Mouse (Mus musculus) ES-Bruce4 (cell line): ENCODE results near the gene Gorab. TPM values are rescaled to one million over a fixed set of nuclear protein-coding genes. Genes with fewer than 3 reads are reported as not detected.

Source experiments
- H3K27ac ChIP-seq: 2 replicates; pipeline ENCODE4 v1.5.1; 2012; ENCODE audit warnings: low read length, inconsistent platforms; ENCODE audit not compliant: insufficient read depth
- H3K27me3 ChIP-seq: 2 replicates; pipeline ENCODE4 v1.6.1; 2012; ENCODE audit warnings: mild to moderate bottlenecking, low read length, inconsistent platforms; ENCODE audit not compliant: control insufficient read depth, poor library complexity, insufficient read depth, severe bottlenecking
- H3K36me3 ChIP-seq: 2 replicates; pipeline ENCODE4 v1.6.1; 2012; ENCODE audit warnings: inconsistent platforms, mild to moderate bottlenecking, low read length, moderate library complexity; ENCODE audit not compliant: control insufficient read depth, poor library complexity, insufficient read depth, severe bottlenecking
- H3K4me1 ChIP-seq: one replicate; pipeline ENCODE4 v1.8.1; 2011; ENCODE audit warnings: low read length; ENCODE audit not compliant: control insufficient read depth, insufficient read depth
- H3K4me3 ChIP-seq: 2 replicates; pipeline ENCODE4 v1.5.1; 2011; ENCODE audit warnings: low read depth, mild to moderate bottlenecking, low read length
- H3K9ac ChIP-seq: 2 replicates; pipeline ENCODE4 v1.6.1; 2012; ENCODE audit warnings: low read depth, mild to moderate bottlenecking, inconsistent platforms; ENCODE audit not compliant: poor library complexity, severe bottlenecking
- H3K9me3 ChIP-seq: replicated peaks from 2 replicates; pipeline ENCODE4 v1.6.1; 2012; ENCODE audit warnings: mild to moderate bottlenecking, low read length, inconsistent platforms; ENCODE audit not compliant: control insufficient read depth, poor library complexity, insufficient read depth, severe bottlenecking
- CTCF ChIP-seq: IDR thresholded peaks from one replicate; pipeline ENCODE4 v1.8.1; 2011; ENCODE audit warnings: low read depth, low read length
- EP300 ChIP-seq: IDR thresholded peaks from 2 replicates; pipeline ENCODE4 v1.6.1; 2011; ENCODE audit warnings: low read depth, low read length; ENCODE audit not compliant: insufficient read depth
- POLR2A ChIP-seq: IDR thresholded peaks from one replicate; pipeline ENCODE4 v1.8.1; 2011; ENCODE audit warnings: low read length; ENCODE audit not compliant: insufficient read depth
- polyA plus RNA-seq: library from polyadenylated mRNA; stranded (reverse); fragments of >200 nt; gene quantifications from 2 replicates; pipeline ENCODE4 v1.2.4, GENCODE M21; 2011; ENCODE audit warnings: low read depth; ENCODE audit not compliant: missing spikeins, insufficient read depth, insufficient read length

The Gorab gene
- polyA plus RNA-seq, 1 experiment: 9.8 TPM

DNA sequence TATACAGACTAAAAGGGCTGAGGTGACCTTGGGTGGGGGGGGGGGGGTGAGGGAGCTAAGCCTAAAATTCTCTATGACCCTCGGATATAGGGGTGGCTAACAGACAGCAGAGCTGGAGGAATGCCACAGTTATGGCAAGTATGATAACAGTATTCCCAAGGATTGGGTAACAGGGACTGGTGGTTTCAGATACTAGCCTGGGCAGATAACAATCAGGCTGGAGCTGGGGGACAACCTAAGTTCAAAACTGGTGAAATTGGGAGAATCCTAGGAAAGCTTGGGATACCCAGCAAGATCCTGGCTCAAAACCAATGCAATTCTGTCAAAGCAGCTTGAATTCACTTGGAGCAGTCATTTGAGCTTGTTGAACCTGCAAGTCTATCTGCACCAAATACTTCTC lies 22.9 kb downstream of the Gorab start:
- Histone ChIP-seq H3K9me3 (no peaks in the 10 kb centered on the region), H3K4me3 (no peak overlapping the region)

GRCm38 (mm10) chr1:163380072-163380471 lies 23.4 kb downstream of the Gorab start:
- Histone ChIP-seq H3K4me1 (no peaks in the 10 kb centered on the region), H3K27me3 (no peaks in the 10 kb centered on the region), H3K4me3 (no peak overlapping the region), H3K9ac (no peak overlapping the region), H3K9me3 (no peaks in the 10 kb centered on the region), H3K27ac (no peak overlapping the region), H3K36me3 (no peaks in the 10 kb centered on the region; the same call in 1 of the 2 replicates)
- no peak for TF ChIP-seq POLR2A
- no peak for TF ChIP-seq EP300
- TF ChIP-seq CTCF: no peak

More for the DNA sequence above, 22.9 kb downstream of the Gorab start:
- H3K4me1 ChIP-seq: no peaks in the 10 kb centered on the region
- no peak for TF ChIP-seq CTCF
- TF ChIP-seq EP300: no peak
- TF ChIP-seq POLR2A: no peak
- no peak overlapping the region for H3K9ac ChIP-seq
- H3K27ac ChIP-seq: no peak overlapping the region
- no peaks in the 10 kb centered on the region for H3K27me3 ChIP-seq
- H3K36me3 ChIP-seq: peaks cover 1% of the 10 kb centered on the region

- H3K27ac ChIP-seq: no peak overlapping the region
- H3K27me3 ChIP-seq: no peaks in the 10 kb centered on the region
- H3K36me3 ChIP-seq: no peaks in the 10 kb centered on the region
- H3K4me3 ChIP-seq: no peak overlapping the region
- no peak overlapping the region for H3K9ac ChIP-seq
- no peaks in the 10 kb centered on the region for H3K9me3 ChIP-seq
- H3K4me1 ChIP-seq: no peaks in the 10 kb centered on the region
- TF ChIP-seq EP300: no peak
- TF ChIP-seq POLR2A: no peak
Measured at GRCm38 (mm10) chr1:163377924-163378323, 25.5 kb downstream of the Gorab start.

DNA sequence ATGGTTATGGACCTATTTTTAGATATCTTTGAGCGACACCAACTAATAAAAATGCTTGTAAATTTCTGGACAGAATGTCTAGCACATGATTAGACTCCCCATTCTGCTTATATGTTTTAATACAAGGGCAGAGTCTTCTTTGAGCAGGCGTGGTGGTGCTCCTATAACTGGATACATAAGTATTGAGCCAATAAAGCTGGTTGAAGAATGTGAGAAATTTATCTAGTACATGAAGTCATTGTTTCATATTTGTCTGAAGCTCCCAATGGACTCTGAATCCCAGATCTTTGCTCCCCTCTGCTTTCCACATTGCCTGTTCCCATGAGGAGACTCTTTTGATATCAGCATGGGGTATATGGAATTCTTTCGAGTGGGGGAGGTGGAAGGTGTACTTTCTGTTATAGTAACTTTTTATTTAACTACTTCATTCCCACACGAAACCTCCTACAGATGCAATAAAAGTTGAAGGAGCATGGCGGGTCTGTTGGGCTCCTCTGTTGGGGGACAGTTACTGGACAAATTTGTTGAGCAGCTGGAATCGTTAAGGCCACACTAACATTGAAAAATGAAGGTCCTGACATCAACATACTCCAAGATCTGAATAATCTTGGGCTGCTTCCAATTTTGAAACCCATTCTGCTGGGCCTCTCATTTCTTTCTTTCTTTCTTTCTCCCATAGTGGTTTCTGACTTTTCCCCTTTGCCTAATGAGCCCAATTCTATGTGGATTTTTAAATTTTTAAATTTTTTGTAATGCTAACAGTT lies 26.5 kb downstream of the Gorab start:
- Histone ChIP-seq H3K9me3 (no peaks in the 10 kb centered on the region), H3K9ac (no peak overlapping the region), H3K4me3 (no peak overlapping the region), H3K27ac (no peak overlapping the region), H3K4me1 (no peaks in the 10 kb centered on the region), H3K36me3 (no peaks in the 10 kb centered on the region), H3K27me3 (no peaks in the 10 kb centered on the region)
- TF ChIP-seq CTCF (no peak), EP300 (no peak), POLR2A (no peak)

- Histone ChIP-seq H3K4me1 (no peaks in the 10 kb centered on the region), H3K27ac (no peak overlapping the region), H3K4me3 (no peak overlapping the region), H3K9ac (no peak overlapping the region), H3K36me3 (no peaks in the 10 kb centered on the region), H3K27me3 (no peaks in the 10 kb centered on the region; the same call in 1 of the 2 replicates), H3K9me3 (no peaks in the 10 kb centered on the region)
- TF ChIP-seq EP300: no peak
- TF ChIP-seq POLR2A: no peak
- TF ChIP-seq CTCF: no peak
Measured at GRCm38 (mm10) chr1:163374455-163374854, 29.0 kb downstream of the Gorab start.

GRCm38 (mm10) chr1:163362202-163362601 lies 41.3 kb downstream of the Gorab start:
- no peaks in the 10 kb centered on the region for H3K36me3 ChIP-seq
- TF ChIP-seq POLR2A: no peak
- no peak for TF ChIP-seq EP300
- no peak for TF ChIP-seq CTCF
- no peak overlapping the region for H3K27ac ChIP-seq
- H3K9me3 ChIP-seq: no peaks in the 10 kb centered on the region
- no peak overlapping the region for H3K9ac ChIP-seq
- no peak overlapping the region for H3K4me3 ChIP-seq
- no peaks in the 10 kb centered on the region for H3K4me1 ChIP-seq
- H3K27me3 ChIP-seq: no peaks in the 10 kb centered on the region
